Mouse (Mus musculus) liver, embryonic 14.5 days (tissue): ENCODE measurements around the gene Stk4.

Experiments
- CTCF ChIP-seq: IDR thresholded peaks from 2 replicates; pipeline ENCODE4 v1.5.1; 2016; ENCODE audit warnings: antibody characterized with exemption, low read depth, control low read depth
- EP300 ChIP-seq: IDR thresholded peaks from 2 replicates; pipeline ENCODE4 v1.6.1; 2016; ENCODE audit warnings: antibody characterized with exemption, low read depth

- no peak for TF ChIP-seq CTCF
- TF ChIP-seq EP300 = no peak
These were observed 9.4 kb downstream of the Stk4 start for GRCm38 (mm10) chr2:164079488-164079887.
